Mouse (Mus musculus): ENCODE results near the gene Ssh2.

The Ssh2 gene

GRCm38 (mm10) chr11:77442186-77443170 lies 226.4 kb downstream of the Ssh2 start:
- TF ChIP-seq POU5F1 (IDR thresholded peaks at IDR 0.05; ENCODE audit: borderline replicate concordance, low read length) (no peak), NANOG (IDR thresholded peaks at IDR 0.05; ENCODE audit: borderline replicate concordance, low read length) (no peak), CTCF (conservative IDR thresholded peaks at IDR 0.05; ENCODE audit: low read length) (no peak)
- Histone ChIP-seq H3K4me3 (replicated peaks; ENCODE audit: low read length) (no peak overlapping the region), H3K27me3 (ENCODE audit: insufficient read depth, low read length) (no peaks in the 10 kb centered on the region), H3K4me1 (replicated peaks; ENCODE audit: low read depth, low read length) (peaks cover 17% of the 10 kb centered on the region), H3K9me3 (ENCODE audit: low read length) (no peaks in the 10 kb centered on the region), H3K36me3 (ENCODE audit: insufficient read depth, low read length) (no peaks in the 10 kb centered on the region)

DNA sequence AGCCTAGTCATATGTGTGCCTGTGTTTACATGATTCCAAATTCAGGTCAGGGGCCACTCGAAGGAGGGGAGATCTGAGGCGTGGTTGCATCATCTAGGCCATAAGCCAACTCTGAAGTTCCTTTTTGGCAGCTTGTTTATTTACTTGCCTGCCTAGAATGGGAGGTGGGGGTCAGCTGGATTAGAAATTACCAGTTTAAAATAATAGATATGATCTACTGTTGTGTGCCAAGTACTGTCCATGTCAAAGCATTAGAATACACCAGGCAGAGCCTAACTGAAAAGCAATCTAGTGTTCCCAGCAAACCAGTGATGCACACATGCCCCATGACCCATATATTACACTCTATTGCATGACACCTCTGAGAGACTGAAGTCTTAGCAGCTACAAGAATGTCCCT lies 228.9 kb downstream of the Ssh2 start:
- Histone ChIP-seq H3K9me3 (ENCODE audit: low read length) (no peaks in the 10 kb centered on the region), H3K4me1 (replicated peaks; ENCODE audit: low read depth, low read length) (peaks cover 18% of the 10 kb centered on the region), H3K27me3 (ENCODE audit: insufficient read depth, low read length) (no peaks in the 10 kb centered on the region), H3K36me3 (ENCODE audit: insufficient read depth, low read length) (no peaks in the 10 kb centered on the region), H3K4me3 (replicated peaks; ENCODE audit: low read length) (no peak overlapping the region)
- no peak for TF ChIP-seq POU5F1 (IDR thresholded peaks at IDR 0.05; ENCODE audit: borderline replicate concordance, low read length)
- TF ChIP-seq NANOG (IDR thresholded peaks at IDR 0.05; ENCODE audit: borderline replicate concordance, low read length) = no peak
- TF ChIP-seq CTCF (conservative IDR thresholded peaks at IDR 0.05; ENCODE audit: low read length) = no peak

DNA sequence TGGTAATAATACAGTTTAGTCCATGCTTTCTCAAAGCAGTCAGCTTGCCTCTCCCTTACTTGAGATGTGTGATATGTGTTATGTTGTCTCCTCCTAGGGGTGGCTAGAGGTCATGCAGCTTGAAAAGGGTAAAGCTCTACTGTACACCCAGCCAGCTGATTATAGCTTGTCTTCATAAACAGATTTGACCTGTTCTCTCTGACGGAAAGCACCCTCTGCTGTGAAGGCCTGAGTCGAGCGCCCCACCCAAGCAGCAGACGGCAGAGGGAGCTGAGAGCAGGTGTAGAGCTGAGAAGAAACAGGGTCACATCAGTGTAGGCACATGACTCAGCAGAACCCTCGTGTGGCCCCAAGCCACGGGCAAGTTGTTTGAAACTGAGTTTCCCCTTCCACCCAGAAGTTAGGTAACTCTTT lies 230.5 kb downstream of the Ssh2 start:
- no peaks in the 10 kb centered on the region for H3K36me3 ChIP-seq (ENCODE audit: insufficient read depth, low read length)
- H3K4me3 ChIP-seq (replicated peaks; ENCODE audit: low read length) = no peak overlapping the region
- peaks cover 18% of the 10 kb centered on the region for H3K4me1 ChIP-seq (replicated peaks; ENCODE audit: low read depth, low read length)
- peaks cover 6% of the 10 kb centered on the region for H3K27me3 ChIP-seq (ENCODE audit: insufficient read depth, low read length)
- H3K9me3 ChIP-seq (ENCODE audit: low read length) = no peaks in the 10 kb centered on the region
- TF ChIP-seq CTCF (conservative IDR thresholded peaks at IDR 0.05; ENCODE audit: low read length) (peak; percentile 58), POU5F1 (IDR thresholded peaks at IDR 0.05; ENCODE audit: borderline replicate concordance, low read length) (no peak), NANOG (IDR thresholded peaks at IDR 0.05; ENCODE audit: borderline replicate concordance, low read length) (no peak)

DNA sequence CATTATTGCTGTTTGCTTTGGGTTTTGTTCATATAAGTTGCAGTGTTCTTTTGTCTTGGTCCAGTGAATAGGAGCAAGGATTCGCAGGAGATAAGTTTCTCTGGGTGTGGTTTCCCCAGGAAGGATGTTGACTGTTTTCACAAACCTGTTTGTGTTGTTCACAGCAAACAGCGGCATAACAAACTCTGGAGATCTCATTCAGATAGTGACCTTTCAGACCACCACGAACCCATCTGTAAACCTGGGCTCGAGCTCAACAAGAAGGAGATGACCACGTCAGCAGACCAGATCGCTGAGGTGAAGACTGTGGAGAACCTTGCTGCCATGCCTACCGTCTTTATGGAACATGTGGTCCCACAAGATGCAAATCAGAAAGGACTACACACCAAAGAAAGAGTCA lies 233.1 kb downstream of the Ssh2 start:
- Histone ChIP-seq H3K4me1 (replicated peaks; ENCODE audit: low read depth, low read length) (peaks cover 28% of the 10 kb centered on the region), H3K27me3 (ENCODE audit: insufficient read depth, low read length) (peaks cover 8% of the 10 kb centered on the region), H3K9me3 (ENCODE audit: low read length) (no peaks in the 10 kb centered on the region), H3K36me3 (ENCODE audit: insufficient read depth, low read length) (no peaks in the 10 kb centered on the region), H3K4me3 (replicated peaks; ENCODE audit: low read length) (no peak overlapping the region)
- no peak for TF ChIP-seq CTCF (conservative IDR thresholded peaks at IDR 0.05; ENCODE audit: low read length)
- no peak for TF ChIP-seq NANOG (IDR thresholded peaks at IDR 0.05; ENCODE audit: borderline replicate concordance, low read length)
- TF ChIP-seq POU5F1 (IDR thresholded peaks at IDR 0.05; ENCODE audit: borderline replicate concordance, low read length) = no peak

DNA sequence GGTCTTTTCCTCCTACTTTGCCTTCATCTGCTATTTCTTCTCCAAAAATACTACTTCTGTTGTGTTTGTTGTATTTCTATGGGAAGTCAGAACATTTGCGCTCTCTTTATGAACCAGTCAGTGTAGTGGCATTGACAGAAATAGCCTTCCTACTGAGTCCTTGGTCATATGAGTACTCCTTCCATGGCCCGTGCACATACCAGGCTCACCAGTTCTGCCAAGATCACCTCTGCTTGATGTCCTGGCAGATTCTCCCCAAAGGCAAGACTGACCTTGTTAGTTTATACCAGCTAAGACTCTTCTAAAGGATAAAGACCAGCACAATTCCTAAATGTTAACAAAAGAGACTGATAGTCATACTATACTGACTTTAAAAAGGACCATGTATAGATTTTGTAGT lies 235.6 kb downstream of the Ssh2 start:
- no peak overlapping the region for H3K4me3 ChIP-seq (replicated peaks; ENCODE audit: low read length)
- no peaks in the 10 kb centered on the region for H3K36me3 ChIP-seq (ENCODE audit: insufficient read depth, low read length)
- H3K9me3 ChIP-seq (ENCODE audit: low read length) = no peaks in the 10 kb centered on the region
- TF ChIP-seq POU5F1 (IDR thresholded peaks at IDR 0.05; ENCODE audit: borderline replicate concordance, low read length) = no peak
- TF ChIP-seq NANOG (IDR thresholded peaks at IDR 0.05; ENCODE audit: borderline replicate concordance, low read length) = no peak
- no peak for TF ChIP-seq CTCF (conservative IDR thresholded peaks at IDR 0.05; ENCODE audit: low read length)
- H3K4me1 ChIP-seq (replicated peaks; ENCODE audit: low read depth, low read length) = peaks cover 43% of the 10 kb centered on the region
- peaks cover 10% of the 10 kb centered on the region for H3K27me3 ChIP-seq (ENCODE audit: insufficient read depth, low read length)

- TF ChIP-seq NANOG (IDR thresholded peaks at IDR 0.05; ENCODE audit: borderline replicate concordance, low read length) = no peak
- no peak for TF ChIP-seq CTCF (conservative IDR thresholded peaks at IDR 0.05; ENCODE audit: low read length)
- no peak for TF ChIP-seq POU5F1 (IDR thresholded peaks at IDR 0.05; ENCODE audit: borderline replicate concordance, low read length)
- Histone ChIP-seq H3K27me3 (ENCODE audit: insufficient read depth, low read length) (peaks cover 13% of the 10 kb centered on the region), H3K36me3 (ENCODE audit: insufficient read depth, low read length) (no peaks in the 10 kb centered on the region), H3K4me3 (replicated peaks; ENCODE audit: low read length) (no peak overlapping the region), H3K4me1 (replicated peaks; ENCODE audit: low read depth, low read length) (peaks cover 41% of the 10 kb centered on the region), H3K9me3 (ENCODE audit: low read length) (no peaks in the 10 kb centered on the region)
Observed at GRCm38 (mm10) chr11:77453388-77453787, 237.3 kb downstream of the Ssh2 start.

- TF ChIP-seq NANOG (IDR thresholded peaks at IDR 0.05; ENCODE audit: borderline replicate concordance, low read length) (peak; percentile 87), CTCF (conservative IDR thresholded peaks at IDR 0.05; ENCODE audit: low read length) (no peak)
- Histone ChIP-seq H3K4me1 (replicated peaks; ENCODE audit: low read depth, low read length) (peaks cover 44% of the 10 kb centered on the region), H3K4me3 (replicated peaks; ENCODE audit: low read length) (0 out of 2 replicates have a peak overlapping the region, but pooled peaks have one; percentile 13), H3K36me3 (ENCODE audit: insufficient read depth, low read length) (no peaks in the 10 kb centered on the region), H3K9me3 (ENCODE audit: low read length) (no peaks in the 10 kb centered on the region), H3K27me3 (ENCODE audit: insufficient read depth, low read length) (peaks cover 26% of the 10 kb centered on the region)
Observed at GRCm38 (mm10) chr11:77455770-77456510, 239.9 kb downstream of the Ssh2 start.

- peaks cover 32% of the 10 kb centered on the region for H3K27me3 ChIP-seq (ENCODE audit: insufficient read depth, low read length)
- peaks cover 47% of the 10 kb centered on the region for H3K4me1 ChIP-seq (replicated peaks; ENCODE audit: low read depth, low read length)
- no peak overlapping the region for H3K4me3 ChIP-seq (replicated peaks; ENCODE audit: low read length)
- TF ChIP-seq POU5F1 (IDR thresholded peaks at IDR 0.05; ENCODE audit: borderline replicate concordance, low read length) (no peak), NANOG (IDR thresholded peaks at IDR 0.05; ENCODE audit: borderline replicate concordance, low read length) (no peak), CTCF (conservative IDR thresholded peaks at IDR 0.05; ENCODE audit: low read length) (no peak)
- no peaks in the 10 kb centered on the region for H3K36me3 ChIP-seq (ENCODE audit: insufficient read depth, low read length)
- no peaks in the 10 kb centered on the region for H3K9me3 ChIP-seq (ENCODE audit: low read length)
Observed at GRCm38 (mm10) chr11:77456866-77457265, 240.8 kb downstream of the Ssh2 start.
